Mouse (Mus musculus): ENCODE measurements around the gene Zfyve16.

Zfyve16 gene

DNA sequence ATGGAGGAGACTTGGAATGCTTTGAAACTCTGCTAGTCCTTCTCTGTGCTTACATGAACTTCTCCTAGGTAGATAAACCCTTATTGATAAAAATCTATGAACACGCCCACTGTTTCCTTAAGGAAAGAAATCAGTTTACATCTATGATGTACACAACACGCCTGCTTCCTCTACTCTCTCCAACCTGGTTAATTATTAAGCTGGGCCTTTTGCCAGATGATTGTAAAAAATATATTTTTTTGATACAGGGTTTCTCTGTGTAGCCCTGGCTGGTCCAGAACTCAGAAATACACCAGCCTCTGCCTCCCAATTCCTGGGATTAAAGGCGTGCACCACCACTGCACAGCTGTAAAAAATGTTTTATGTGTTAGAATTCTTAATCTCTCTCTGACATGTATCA lies 66.0 kb downstream of the Zfyve16 start:
- peak; percentile 38 for DNase-seq

DNA sequence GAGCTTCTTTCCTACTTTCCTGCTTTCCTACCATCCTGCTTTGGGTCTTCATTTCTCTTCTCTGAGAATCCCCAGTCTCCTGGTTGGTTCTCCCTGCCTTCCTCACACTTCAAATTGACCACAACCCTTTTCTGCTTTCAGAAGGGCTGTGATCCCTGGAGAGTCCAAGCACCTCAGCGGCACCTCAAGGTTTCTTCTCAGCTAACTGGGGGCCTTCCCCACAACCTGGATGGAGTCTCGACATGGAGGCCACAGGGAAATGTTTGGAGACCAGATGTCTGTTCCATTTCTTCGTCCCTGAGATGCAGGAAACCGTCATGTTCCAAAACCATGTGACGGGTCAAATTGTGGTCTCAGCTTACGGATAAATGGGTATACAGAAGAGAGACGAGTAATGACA lies 83.8 kb downstream of the Zfyve16 start:
- DNase-seq: no peak

DNA sequence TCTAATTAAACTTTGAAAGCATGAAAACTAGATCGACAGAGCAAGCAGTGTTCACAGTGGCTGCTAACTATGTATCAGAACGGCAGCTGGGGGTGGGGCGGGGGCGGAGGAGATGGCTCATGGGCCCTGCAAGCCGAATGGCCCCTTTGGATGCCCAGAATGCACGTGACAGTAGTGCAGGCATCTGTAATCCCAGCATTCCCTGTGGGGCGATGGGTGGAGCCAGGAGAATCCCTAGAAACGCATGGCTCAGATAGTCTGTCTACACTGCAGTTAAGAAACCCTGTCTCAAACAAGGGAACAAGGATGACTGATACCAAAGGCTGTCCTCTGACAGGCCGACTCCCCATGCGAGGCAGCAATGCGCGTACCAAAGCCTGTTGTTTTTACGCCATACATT lies 90.4 kb downstream of the Zfyve16 start:
- DNase-seq: no peak

DNA sequence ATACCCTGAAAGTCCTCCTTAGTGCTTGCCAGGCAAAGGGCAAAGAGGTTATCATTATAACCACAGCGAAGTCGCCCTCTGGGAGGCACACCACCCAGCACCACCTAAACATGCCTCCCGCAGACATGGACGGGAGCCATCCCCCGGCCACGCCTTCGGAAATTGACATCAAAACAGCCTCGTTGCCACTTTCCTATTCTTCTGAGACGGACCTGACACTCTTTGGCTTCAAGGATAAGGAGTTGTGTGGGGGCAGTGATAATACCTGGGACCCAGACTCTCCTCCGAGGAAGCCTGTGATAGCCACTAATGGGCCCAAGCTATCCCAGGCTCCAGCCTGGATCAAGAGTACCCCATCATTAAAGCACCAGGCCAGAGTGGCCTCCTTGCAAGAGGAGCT lies 92.0 kb downstream of the Zfyve16 start:
- DNase-seq: no peak

Measured in kidney, adult 9 months (tissue).